Mouse (Mus musculus): ENCODE results near the gene 9330182L06Rik.
A peak's percentile ranks its signal among the peaks of the same experiment; 100 is the strongest.

Gene 9330182L06Rik

GRCm38 (mm10) chr5:9265586-9266279 lies at the start of gene 9330182L06Rik:
TSS of gene 9330182L06Rik (plus strand) at chr5:9266118.
- peak; percentile 58 for DNase-seq (ENCODE audit: low spot score)

GRCm38 (mm10) chr5:9227456-9228008 lies 38.4 kb upstream of the 9330182L06Rik start:
- DNase-seq (ENCODE audit: low spot score) = no peak

- no peak for DNase-seq (ENCODE audit: low spot score)
Observed at GRCm38 (mm10) chr5:9264361-9264760, 1.6 kb upstream of the 9330182L06Rik start.

DNA sequence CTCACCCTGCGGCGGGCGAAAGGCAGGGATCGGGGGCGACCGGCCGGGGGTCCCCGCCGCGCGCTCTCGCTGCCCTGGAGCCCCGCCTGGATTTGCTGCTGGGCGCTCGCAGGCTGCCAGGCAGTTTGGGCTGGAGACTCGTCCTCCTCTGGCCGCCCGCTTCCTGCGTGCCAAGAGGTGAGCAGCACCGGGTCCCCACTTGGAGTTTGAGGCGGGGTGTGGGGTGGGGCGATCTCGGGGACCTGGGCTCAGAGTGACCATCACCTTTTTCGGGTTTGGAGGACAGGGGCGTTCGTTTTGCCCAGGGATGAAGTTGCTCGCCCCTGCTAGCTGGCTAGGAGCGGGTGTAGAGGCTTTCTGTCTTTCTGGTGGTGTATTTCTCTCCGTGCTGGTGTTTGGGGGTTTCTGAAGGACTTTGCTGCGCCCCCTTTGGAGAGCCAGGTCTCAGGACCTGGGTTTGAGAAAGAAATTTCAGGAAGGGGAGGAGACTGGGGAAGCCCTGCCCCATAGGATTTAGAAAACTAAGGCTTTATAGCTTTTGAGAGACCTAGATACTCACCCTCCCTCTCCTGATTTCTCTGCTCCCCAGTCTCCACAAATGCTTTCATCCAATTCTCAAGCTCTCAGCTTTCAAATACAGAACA lies 484 bp downstream of the 9330182L06Rik start:
- no peak for DNase-seq (ENCODE audit: low spot score)

DNA sequence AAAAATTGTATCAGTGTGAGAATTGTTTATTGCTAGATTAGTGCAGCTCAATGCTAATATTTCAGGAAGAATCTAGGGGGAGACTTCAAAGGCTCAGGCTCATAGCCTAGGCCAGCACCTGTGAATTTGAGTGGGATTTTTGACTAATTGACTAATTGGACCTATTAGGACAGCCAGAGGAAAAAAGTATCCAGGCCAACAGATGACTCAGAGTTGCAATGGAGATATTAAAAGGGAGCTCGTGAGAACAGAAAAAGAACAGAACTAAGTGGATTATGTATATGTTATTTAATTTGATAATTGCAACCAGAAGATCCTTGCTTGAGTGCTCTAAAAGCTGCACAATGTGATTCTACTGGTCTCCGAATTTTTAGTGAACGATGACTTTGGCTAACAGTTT lies 3.7 kb downstream of the 9330182L06Rik start:
- DNase-seq (ENCODE audit: low spot score) = no peak

DNA sequence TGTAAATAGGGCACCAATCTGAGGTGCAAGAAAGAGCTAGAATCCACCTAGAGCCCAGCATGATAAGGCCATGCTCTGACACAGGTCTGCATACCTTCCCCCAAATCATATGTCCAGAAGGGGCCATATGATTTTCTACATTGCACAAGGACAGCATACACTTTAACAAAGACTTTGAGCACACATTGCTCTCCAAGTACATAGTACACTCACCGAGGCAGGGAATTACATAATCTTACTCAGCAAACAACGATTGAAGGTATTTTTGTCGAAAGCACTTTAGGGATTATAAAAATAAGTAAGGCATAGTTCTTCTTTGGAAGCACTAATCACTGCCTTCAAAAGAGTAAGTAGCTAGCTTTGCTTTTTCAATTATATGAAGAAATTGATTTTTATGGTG lies 7.1 kb downstream of the 9330182L06Rik start:
- no peak for DNase-seq (ENCODE audit: low spot score)

GRCm38 (mm10) chr5:9295777-9296549 lies 30.0 kb downstream of the 9330182L06Rik start:
- DNase-seq (ENCODE audit: low spot score) = no peak

- DNase-seq (ENCODE audit: low spot score) = no peak
Observed at GRCm38 (mm10) chr5:9296550-9296928, 30.6 kb downstream of the 9330182L06Rik start.

DNA sequence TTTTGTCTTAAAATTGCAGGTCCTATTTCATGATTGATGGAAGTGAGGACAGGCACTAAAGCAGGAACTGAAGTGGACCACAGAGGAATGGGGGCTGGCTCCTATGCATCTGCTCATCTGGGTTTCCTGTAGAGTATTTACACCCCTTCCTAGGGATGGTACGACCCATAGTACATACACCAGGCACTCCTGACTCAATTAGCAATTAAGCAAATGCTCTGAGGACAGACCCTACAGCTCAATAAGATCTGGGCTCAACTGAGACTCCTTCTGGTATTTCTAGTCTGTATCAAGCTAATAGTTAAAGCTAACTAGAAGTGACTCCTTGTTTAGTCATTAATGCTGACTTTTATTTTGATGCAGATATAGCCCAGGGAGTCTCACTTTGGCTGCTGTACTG lies 60.9 kb downstream of the 9330182L06Rik start:
- no peak for DNase-seq (ENCODE audit: low spot score)

GRCm38 (mm10) chr5:9327528-9327927 lies 61.6 kb downstream of the 9330182L06Rik start:
- no peak for DNase-seq (ENCODE audit: low spot score)

DNA sequence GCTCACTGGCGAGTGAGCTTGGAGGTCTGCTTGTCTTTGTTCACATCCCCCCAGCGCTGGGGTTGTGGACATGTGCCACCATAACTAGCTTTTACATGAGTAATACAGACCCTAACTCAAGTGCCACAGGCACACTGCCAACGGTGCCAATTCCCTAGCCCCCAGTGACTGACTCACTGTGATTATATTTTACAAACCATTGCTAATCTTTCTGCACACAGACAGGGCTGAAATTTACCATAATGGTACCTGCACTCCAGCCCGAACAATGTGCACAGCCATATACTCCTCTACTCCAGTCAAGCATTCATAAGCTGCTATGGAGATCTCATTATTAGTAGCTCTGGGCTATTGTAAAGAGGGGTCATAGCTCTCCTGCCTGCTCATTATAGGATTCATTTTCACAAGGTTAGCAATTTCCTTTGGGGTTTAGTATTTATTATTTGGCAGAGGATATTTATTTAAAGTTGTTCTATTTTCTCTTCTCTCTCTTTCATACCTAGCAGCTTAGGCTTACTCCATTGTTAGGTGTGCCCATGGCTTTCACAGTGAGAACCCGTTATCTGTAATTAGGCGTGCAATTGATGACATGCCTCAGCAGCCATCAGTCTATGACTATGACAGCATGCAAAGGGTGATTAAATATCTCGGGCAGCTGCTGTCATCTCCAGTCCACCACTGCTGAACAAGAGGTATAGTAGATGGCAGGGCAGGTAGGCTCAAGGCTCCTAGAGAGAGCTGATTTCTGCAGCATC lies 73.0 kb downstream of the 9330182L06Rik start:
- DNase-seq (ENCODE audit: low spot score) = no peak

DNA sequence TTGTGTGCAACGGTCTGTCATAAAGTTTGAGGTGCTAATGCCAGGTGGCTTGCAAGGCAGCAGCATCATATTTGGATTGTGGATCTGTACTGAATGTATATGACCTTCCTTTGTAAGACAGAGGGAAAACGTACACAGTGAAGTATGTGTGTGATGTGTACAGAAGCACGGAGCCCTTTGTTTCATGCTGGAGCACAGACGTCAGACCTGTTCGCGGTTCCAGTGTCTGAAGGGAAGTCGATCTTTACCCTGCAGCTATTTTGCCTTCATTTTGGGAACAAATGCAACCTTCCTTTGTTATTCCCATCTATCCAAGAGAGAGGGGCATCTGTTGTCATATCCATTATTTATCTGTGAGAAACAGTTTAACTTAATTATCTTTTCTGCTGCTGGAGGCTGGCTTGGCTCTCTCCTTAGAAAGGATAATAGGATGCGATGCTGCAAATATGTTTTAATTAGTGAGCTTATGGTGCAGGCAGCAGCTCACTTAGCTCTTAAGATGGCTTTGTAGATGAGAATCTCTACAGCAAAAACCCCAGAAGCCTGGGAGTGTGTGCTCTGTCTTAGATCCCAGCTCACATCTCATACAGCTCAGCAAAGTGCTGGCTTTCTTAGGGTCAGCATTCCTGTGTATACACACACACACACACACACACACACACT lies 73.7 kb downstream of the 9330182L06Rik start:
- DNase-seq (ENCODE audit: low spot score) = no peak

DNA sequence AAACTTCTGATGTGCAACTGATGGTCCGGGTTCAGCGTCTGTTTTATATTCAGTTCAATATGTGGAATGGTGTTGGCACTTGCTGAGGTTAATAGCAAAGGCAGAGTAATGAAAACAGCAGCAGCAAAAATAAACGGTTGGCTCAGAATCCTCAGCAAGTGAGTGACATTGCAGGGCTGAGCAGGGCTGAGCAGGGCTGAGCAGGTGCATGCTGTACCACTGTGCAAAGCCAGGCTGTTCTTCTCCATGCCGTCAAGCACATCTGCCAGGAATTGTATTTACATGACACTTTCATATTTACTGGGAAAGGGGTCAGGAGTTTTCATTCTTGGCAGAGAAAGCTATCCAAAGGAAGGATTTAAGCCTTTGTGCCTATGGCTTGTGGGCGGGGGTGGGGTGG lies 78.7 kb downstream of the 9330182L06Rik start:
- DNase-seq (ENCODE audit: low spot score) = no peak

DNA sequence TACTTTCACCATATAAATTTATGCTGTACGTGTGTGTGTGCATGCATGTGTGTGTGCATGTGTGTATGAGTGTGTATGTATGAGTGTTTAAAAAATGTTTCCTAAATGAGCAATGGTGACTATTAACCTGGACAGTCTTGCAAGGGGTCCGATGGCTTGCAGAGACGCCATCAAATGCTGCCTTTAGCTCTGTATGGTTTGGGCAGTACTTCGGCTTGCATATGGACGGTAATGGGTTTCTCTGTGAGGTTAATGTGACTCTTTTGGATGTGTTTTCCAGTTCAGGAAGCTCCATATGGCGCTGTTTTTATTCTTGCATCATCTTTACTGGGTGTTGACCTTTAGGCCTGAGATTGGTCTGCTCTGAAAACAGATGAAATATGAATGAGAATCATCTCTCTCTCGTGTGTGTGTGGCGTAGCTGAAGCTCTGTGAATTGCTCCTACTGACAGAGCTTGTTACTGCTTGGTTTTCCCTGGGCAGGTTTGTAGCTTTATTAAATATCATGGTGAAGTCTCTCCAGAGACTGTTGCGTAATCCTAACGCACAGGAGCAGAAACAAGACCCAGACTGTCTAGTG lies 79.2 kb downstream of the 9330182L06Rik start:
- no peak for DNase-seq (ENCODE audit: low spot score)

DNA sequence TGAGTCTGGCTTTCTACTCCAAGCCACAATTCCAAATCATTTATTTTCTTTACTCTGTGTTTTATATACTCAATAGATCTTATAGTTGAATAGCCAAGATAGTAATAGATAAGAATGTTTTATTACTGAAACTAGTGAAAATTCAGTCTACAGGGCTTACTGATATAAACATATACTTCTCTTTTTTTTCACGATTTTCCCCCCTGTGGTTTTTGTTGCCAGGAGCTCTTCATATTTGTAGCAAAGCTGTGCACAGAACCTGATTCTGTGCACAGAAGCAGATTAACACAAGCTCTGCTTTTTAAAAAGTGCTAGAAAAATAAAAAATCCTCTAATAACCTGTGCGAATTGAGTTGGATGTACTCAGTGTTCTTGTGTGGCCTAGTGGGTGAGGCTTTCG lies 79.7 kb downstream of the 9330182L06Rik start:
- DNase-seq (ENCODE audit: low spot score) = no peak

- DNase-seq (ENCODE audit: low spot score) = no peak
Observed at GRCm38 (mm10) chr5:9346510-9346909, 80.6 kb downstream of the 9330182L06Rik start.

DNA sequence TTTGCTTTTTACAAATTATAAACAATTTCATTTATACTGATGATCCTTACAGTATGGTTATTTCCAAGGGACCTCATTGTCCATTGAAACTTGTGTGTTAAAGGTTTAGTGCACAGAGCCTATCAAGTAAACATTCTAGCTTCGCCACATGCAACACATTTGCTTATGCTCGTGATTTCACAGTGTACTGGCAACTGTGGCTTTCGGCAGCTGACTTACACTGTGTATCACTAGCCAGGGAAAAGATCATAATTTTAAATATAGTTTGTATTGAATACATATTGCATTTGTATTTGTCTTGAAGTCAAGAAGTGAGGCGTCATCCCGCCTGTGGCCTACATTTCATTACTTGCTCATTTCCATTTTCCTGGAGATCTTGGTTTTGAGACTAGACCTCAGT lies 86.2 kb downstream of the 9330182L06Rik start:
- DNase-seq (ENCODE audit: low spot score) = no peak

DNA sequence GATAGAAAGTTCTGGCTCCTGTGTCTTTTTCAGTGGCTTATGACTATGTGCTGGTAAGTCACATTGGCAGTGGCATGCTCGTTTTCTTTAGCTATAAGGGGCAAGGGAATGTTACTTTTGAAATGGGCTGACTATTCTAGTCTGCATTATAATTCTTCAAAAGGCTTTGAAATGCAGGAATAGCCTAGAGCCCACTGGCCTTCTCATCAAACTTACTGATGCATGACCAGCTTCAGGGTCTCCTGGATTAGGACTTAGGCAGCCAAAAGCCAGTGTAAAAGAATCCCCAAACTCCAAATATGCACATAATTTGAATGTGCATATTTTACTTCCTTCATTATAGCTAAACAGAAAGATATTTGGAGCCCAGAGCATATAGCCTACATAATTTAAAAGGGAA lies 86.7 kb downstream of the 9330182L06Rik start:
- no peak for DNase-seq (ENCODE audit: low spot score)

DNA sequence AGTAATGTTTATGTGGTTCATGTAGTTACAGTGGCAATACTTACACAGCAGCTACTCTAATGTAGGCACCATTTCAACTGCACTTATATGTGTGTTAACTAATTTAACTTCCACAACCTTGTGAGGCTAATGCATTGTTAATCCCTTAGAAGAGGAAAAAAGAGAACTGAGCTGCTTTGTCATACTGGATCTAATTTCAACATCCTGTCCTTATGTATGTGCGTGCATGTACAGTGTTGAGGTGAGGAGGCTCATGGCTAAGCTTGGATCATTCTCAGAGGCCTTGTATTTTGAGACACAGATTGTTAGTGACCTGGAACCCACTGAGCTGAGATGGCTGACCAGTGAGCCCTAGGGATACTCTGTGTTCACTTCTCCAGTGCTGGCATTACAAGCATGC lies 88.3 kb downstream of the 9330182L06Rik start:
- no peak for DNase-seq (ENCODE audit: low spot score)

GRCm38 (mm10) chr5:9358076-9358475 lies 92.2 kb downstream of the 9330182L06Rik start:
- no peak for DNase-seq (ENCODE audit: low spot score)
